Mouse (Mus musculus): Measurements from ENCODE around the gene Mpeg1.

- no peak for TF ChIP-seq CTCF (IDR thresholded peaks at IDR 0.05; ENCODE audit: insufficient read depth, low read depth, low read length)
- no peak for TF ChIP-seq POLR2A (IDR thresholded peaks at IDR 0.05; ENCODE audit: insufficient read depth, low read depth, low read length)
Observed at GRCm38 (mm10) chr19:12420555-12420954, 40.0 kb upstream of the Mpeg1 start.

Measured in olfactory bulb, adult 2 months (tissue).